Mouse (Mus musculus) stomach, postnatal 0 days (tissue): ENCODE data around the gene Gfpt2.

Source experiments
- CTCF ChIP-seq: IDR thresholded peaks from 2 replicates; pipeline ENCODE4 v1.5.1; 2016; ENCODE audit warnings: antibody characterized with exemption, low read depth, mild to moderate bottlenecking, moderate library complexity
- EP300 ChIP-seq: optimal IDR thresholded peaks from 2 replicates; pipeline ENCODE3; 2016; ENCODE audit warnings: antibody characterized with exemption

GRCm38 (mm10) chr11:49863926-49864325 is 69.9 kb downstream of the Gfpt2 start:
- TF ChIP-seq EP300 (no peak), CTCF (no peak)
